Mouse (Mus musculus) limb, embryonic 10.5 days (tissue): ENCODE measurements at regions not wholly inside any gene's neighbourhood (a gene's known extent, or its start where the extent isn't known, plus 50 kb on each side); places are given as distances from the start of the nearest gene placed in this dataset.

ENCODE experiments used
- DNase-seq: peaks from one replicate; pipeline ENCODE4 v3.0.0-alpha.2; 2017; ENCODE audit warnings: low spot score
- H3K27ac ChIP-seq: fragments of 300-500 bp; sonication (generic); 2 replicates; pipeline ENCODE4 v1.5.1; 2016; ENCODE audit warnings: mild to moderate bottlenecking
- H3K27me3 ChIP-seq: fragments of 300-500 bp; sonication (generic); 2 replicates; pipeline ENCODE4 v1.6.1; 2016; ENCODE audit warnings: low read depth, mild to moderate bottlenecking; ENCODE audit not compliant: poor library complexity, severe bottlenecking
- H3K36me3 ChIP-seq: fragments of 300-500 bp; sonication (generic); 2 replicates; pipeline ENCODE4 v1.6.1; 2016; ENCODE audit warnings: mild to moderate bottlenecking, moderate library complexity
- H3K4me1 ChIP-seq: fragments of 300-500 bp; sonication (generic); 2 replicates; pipeline ENCODE4 v1.6.1; 2016
- H3K4me3 ChIP-seq: fragments of 300-500 bp; sonication (generic); 2 replicates; pipeline ENCODE4 v1.5.1; 2016; ENCODE audit warnings: mild to moderate bottlenecking, moderate library complexity
- H3K9me3 ChIP-seq: fragments of 300-500 bp; sonication (generic); replicated peaks from 2 replicates; pipeline ENCODE4 v1.6.1; 2016; ENCODE audit warnings: mild to moderate bottlenecking
- WGBS: fragments of 180-500 bp; shearing (Covaris S2); methylation state at CpG from one replicate; pipeline ENCODE4 v1.1.7; 2016; 5-methylcytosine and 5-hydroxymethylcytosine counted together

DNA sequence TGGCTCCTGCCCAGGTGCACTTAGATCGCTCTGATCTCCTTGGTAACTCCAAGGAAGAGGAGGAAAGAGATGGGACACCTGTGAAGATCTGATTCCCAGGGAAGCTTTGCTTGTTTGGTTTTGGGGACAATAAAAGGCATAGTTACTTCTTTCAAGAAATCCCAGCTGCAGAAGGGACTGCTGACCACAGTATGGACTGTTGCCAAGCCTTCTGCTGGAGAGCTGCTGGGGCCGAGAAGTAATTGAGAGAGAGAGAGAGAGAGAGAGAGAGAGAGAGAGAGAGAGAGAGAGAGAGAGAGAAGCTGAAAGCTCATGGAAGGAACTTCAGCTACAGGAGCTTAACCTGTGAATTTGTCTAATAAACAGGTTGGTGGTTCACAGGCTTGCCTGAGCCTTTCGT lies 276.9 kb upstream of the Mmadhc start:
- Histone ChIP-seq H3K4me3 (no peak overlapping the region), H3K9me3 (no peaks in the 10 kb centered on the region), H3K27me3 (no peaks in the 10 kb centered on the region), H3K4me1 (no peaks in the 10 kb centered on the region), H3K27ac (no peak overlapping the region), H3K36me3 (no peaks in the 10 kb centered on the region)
- DNase-seq, result no peak
- WGBS, result 81% methylated on average over 3 of the region's 3 CpGs

DNA sequence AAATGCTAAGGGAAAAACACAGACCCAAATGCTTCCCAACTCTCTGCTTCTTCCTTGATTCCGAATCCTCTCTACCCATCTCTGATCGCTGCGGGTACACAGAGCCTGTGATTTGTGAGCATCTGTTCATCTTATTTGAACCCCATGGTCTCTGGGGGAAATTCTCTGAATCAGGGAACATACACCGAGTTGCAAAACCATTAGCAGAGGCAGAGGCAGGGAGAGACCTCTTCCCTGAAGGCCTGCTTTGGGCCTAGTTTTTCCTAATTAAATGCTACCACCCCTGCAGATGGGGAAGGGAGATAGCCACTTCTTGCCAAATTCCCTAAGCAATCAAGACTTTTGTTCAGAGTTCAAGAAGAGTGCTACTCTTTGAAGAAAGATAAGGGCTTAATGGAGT lies 274.4 kb upstream of the Mmadhc start:
- no peaks in the 10 kb centered on the region for H3K9me3 ChIP-seq
- H3K4me3 ChIP-seq, result no peak overlapping the region
- H3K4me1 ChIP-seq, result no peaks in the 10 kb centered on the region
- WGBS, result 79% methylated on average over 4 of the region's 4 CpGs
- no peaks in the 10 kb centered on the region for H3K27me3 ChIP-seq
- no peaks in the 10 kb centered on the region for H3K36me3 ChIP-seq
- no peak overlapping the region for H3K27ac ChIP-seq
- no peak for DNase-seq

DNA sequence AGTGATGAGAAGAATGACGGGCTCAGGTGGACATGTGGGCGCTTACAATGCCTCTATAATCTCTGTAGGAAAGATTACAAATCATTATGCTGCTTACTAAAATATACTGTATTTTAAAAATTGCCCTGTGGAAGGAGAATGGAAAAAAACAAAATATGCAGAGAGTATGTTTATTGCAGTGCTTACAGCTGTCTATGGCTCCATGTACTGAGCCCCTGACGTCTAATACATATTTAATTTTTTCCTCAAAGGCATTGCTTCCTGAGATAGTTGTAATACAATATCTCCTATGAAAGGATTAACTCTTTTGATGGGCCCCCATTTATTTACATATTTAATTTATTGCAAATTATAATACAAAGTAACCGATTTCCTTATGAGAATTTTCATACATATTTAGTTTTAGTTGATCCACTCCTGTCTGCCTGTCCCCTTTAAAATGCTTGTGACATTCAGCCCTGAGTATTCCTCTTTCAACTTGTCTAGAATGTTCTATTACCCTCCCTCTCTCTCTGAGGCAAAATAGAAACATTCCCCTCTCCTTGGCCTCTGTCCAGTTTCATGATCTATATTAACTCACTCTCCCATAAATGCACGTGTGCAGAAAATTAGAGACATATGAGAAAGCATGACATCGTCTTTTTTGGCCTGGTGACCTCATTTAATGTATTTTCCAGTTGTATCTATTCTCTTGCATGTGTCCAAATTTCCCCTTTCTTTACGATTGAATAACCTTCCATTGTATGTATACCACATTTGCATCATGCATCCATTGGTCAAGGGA lies 273.1 kb upstream of the Mmadhc start:
- no peaks in the 10 kb centered on the region for H3K4me1 ChIP-seq
- H3K9me3 ChIP-seq, result no peaks in the 10 kb centered on the region
- H3K27me3 ChIP-seq, result no peaks in the 10 kb centered on the region
- no peak overlapping the region for H3K27ac ChIP-seq
- no peaks in the 10 kb centered on the region for H3K36me3 ChIP-seq
- 87% methylated on average over 7 of the region's 7 CpGs for WGBS
- no peak overlapping the region for H3K4me3 ChIP-seq
- no peak for DNase-seq

DNA sequence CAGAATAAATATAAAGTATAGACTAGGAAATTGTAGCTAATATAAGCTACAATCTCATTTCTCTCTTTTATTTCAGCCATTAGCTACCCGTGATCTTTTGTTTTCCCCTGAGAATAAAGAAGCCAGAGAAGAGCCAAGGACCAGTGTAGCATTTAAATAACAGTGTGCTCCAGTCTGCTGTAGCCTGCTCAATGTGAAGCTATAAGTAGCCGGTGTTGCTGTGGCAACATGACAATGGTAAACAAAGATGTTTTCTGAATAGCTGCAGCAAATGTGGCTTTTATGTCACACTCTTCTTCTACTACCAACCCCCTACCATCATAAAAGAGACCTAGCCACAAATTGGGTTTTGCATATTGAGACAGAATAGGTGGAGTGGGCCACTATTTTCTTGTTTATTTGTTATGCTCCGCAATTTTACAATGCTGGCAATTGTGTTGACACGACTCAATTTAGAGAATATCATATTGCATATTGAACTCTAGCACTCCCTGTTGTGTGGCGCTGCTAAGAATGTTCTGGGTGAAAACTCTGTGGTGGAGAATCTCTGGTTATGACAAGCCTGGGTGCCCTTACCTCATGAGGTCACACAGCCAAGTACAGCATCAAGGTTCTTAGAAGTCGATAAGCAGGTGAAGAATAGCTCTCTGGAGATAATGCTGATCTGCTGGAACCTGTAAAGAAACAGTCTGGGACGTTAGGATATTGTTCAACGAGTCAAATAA lies 272.3 kb upstream of the Mmadhc start:
- 87% methylated on average over 8 of the region's 8 CpGs for WGBS
- Histone ChIP-seq H3K27me3 (no peaks in the 10 kb centered on the region), H3K4me1 (no peaks in the 10 kb centered on the region), H3K9me3 (no peaks in the 10 kb centered on the region), H3K27ac (no peak overlapping the region), H3K4me3 (no peak overlapping the region), H3K36me3 (no peaks in the 10 kb centered on the region)
- DNase-seq, result no peak

DNA sequence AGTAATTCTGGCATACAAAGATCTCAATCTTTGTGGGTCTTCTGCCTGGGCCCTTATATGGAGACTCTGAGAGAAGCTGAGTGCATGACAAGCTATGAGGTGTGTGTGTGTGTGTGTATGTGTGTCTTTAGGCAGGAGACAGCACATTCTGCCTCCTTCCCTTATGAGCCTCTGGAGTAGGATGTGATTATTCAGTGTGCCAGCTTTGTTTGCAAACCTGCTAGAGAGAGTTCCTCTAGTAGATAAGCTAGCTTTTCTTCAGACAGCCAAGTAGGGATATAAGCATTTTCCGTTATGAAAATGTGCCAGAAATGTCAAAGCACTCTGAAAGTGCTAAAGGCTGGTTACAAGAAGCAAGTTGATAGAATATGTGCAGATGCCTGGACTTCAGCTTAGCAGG lies 270.9 kb upstream of the Mmadhc start:
- no peaks in the 10 kb centered on the region for H3K9me3 ChIP-seq
- no peaks in the 10 kb centered on the region for H3K36me3 ChIP-seq
- H3K27me3 ChIP-seq, result no peaks in the 10 kb centered on the region
- DNase-seq, result no peak
- WGBS, result 100% methylated on average over 1 of the region's 1 CpGs
- H3K27ac ChIP-seq, result no peak overlapping the region
- no peak overlapping the region for H3K4me3 ChIP-seq
- H3K4me1 ChIP-seq, result no peaks in the 10 kb centered on the region

DNA sequence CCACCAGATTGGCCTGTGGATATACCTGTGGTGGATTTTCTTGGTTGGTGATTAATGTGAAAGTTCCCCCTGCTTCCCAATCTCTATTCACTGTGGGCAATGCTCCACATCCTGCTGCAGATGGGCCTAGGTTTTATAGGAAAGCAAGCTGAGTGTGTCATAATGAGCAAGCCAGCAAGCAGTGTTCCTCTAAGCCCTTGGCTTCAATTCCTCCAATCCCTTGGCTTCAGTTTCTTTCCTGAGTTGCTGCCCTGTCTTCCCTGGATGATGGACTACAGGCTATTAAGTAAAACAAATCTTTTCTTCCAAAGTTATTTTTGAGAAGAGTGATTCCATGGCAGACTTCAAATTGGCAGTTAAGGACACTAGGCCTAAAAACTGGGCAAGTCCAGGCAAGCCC lies 257.4 kb upstream of the Mmadhc start:
- Histone ChIP-seq H3K27ac (no peak overlapping the region), H3K4me1 (0 out of 2 replicates have a peak, but pooled peaks cover 3% of the 10 kb centered on the region), H3K27me3 (no peaks in the 10 kb centered on the region), H3K36me3 (no peaks in the 10 kb centered on the region), H3K9me3 (no peaks in the 10 kb centered on the region), H3K4me3 (no peak overlapping the region)
- no peak for DNase-seq

DNA sequence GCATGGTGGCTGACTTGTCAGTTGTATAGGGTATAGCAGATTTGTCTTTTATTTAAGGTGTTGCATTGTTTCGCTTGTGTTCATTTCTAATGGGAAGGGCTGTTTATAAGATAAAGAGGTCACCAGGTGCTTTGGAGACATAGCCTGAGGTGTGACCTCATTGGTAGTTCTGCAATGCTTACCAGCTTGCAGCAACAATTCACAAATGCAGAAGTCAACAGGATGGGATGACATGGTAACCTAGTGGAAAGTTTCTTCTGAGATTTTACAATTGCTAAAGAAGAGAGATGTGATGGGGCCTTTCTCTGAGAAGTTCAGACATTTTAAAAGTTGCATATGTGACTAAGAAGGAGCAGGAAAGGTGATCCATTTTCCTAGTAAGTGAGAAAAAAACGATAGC lies 255.8 kb upstream of the Mmadhc start:
- no peak overlapping the region for H3K4me3 ChIP-seq
- H3K27me3 ChIP-seq, result no peaks in the 10 kb centered on the region
- H3K27ac ChIP-seq, result no peak overlapping the region
- 0 out of 2 replicates have a peak, but pooled peaks cover 3% of the 10 kb centered on the region for H3K4me1 ChIP-seq
- no peaks in the 10 kb centered on the region for H3K9me3 ChIP-seq
- H3K36me3 ChIP-seq, result no peaks in the 10 kb centered on the region
- WGBS, result 85% methylated on average over 2 of the region's 2 CpGs
- DNase-seq, result no peak

DNA sequence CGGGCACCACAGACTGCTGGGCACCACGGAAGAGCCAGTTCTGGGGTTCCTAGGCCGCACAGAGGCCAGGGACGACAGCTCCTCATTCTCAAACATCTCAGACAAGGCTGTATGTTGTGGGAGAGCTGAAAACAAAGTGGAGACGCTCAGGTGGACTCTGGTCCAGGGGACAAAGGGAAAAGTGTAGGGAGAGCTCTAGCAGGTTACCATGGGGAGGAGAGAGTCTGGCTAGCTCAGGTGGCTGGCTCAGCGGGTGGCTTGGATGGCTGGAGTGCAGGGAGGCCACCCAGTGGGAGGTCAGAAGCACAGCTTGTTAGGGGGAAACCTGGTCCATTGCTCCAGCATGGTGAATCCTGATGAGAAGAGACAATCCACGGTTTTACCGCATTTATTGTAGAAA lies 253.3 kb upstream of the Mmadhc start:
- Histone ChIP-seq H3K27ac (no peak overlapping the region; the same call in 1 of the 2 replicates), H3K36me3 (no peaks in the 10 kb centered on the region), H3K4me1 (0 out of 2 replicates have a peak, but pooled peaks cover 3% of the 10 kb centered on the region), H3K9me3 (no peaks in the 10 kb centered on the region), H3K4me3 (no peak overlapping the region), H3K27me3 (no peaks in the 10 kb centered on the region)
- DNase-seq, result no peak
- WGBS, result 86% methylated on average over 8 of the region's 8 CpGs

DNA sequence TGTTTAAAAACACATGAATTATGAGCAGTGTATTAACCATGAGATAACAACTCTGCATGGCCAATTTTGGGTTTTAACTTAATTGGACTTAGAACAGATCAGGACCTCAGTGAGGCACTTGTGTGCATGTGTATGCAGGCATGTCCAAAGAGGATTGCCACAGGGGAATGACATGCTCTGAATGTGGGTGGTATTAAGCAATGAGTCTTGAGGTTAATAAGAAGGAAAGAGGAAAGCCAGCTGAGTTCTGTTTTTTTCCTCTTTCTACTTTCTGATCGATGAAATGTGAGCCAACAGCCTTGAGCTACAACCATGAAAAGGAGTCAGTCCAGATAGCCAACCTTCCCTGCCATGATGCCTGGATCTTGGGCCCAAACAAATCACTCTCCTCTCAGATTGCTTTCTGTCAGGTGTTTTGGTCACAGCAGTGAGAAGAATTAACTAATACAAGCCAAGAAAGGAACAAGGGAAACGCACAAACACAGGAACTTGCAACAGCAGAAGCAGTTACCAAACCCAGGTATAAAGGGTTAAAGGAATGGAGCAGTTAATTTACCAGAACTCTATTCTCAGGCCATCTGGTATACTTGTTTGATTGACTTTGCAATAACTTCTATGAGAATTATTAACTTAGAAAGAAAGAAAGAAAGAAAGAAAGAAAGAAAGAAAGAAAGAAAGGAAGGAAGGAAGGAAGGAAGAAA lies 243.3 kb upstream of the Mmadhc start:
- H3K4me3 ChIP-seq, result no peak overlapping the region
- no peak overlapping the region for H3K27ac ChIP-seq
- H3K36me3 ChIP-seq, result no peaks in the 10 kb centered on the region
- no peak for DNase-seq
- no peaks in the 10 kb centered on the region for H3K27me3 ChIP-seq
- 85% methylated on average over 2 of the region's 2 CpGs for WGBS
- H3K4me1 ChIP-seq, result peaks cover 11% of the 10 kb centered on the region; the same call in 1 of the 2 replicates
- no peaks in the 10 kb centered on the region for H3K9me3 ChIP-seq

DNA sequence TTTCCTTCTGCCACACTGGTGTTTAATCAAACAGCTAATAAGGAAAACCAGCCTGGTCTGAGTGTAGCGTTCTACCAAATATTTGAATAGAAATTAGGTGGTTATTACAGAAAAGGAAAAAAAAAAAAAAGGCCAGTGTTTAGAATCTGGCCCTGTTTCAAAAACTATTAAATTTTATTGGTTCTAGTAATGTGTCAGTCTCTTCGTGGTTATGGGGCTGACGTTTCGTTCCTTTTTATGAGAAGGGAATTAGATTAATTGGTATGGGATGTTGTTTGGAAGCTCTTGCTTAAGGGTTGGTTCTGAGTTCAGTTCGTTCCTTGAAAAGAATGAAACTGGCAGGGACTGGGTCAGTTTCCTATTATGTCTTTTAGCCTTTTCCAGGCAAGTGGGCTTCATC lies 241.5 kb upstream of the Mmadhc start:
- H3K36me3 ChIP-seq, result no peaks in the 10 kb centered on the region
- DNase-seq, result no peak
- no peak overlapping the region for H3K27ac ChIP-seq
- WGBS, result 57% methylated on average over 5 of the region's 5 CpGs
- H3K27me3 ChIP-seq, result no peaks in the 10 kb centered on the region
- H3K9me3 ChIP-seq, result no peaks in the 10 kb centered on the region
- peaks cover 11% of the 10 kb centered on the region; the same call in 1 of the 2 replicates for H3K4me1 ChIP-seq
- H3K4me3 ChIP-seq, result no peak overlapping the region

DNA sequence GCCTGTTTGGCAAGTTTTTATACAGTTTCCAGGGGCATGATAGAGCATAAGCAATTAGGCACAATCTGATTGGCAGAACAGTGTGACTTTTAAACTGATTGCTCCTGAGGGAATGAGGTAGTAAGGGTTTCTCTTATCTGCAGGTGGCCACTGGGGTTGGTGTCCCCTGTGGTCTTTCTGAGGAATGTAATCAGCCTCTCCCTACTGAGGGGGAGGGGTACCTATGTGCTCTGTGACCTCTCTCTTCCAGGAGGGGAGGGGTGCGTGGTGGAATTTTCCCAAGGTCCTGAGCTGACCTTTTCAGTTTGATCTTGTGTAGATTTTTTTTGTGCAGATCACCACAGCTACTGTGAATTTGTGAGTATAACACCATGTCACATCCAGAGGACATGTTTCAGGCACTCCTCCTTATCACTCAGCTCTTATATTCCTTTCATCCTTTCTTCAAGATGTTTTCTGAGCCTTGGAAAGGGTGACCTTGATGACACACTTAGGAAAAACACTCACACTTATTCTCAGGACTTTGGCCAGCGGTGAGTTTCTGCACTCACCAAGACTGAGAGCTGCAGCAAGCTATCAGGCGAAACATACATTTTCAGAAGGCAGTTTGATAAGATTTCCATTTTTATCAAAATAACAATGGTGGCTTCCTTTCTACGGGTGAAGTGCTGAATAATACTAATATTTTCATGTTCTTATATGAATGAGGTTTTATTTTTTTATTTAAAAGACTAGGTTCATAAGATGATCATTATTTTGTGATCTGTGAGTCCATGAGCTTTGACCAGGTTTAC lies 238.7 kb upstream of the Mmadhc start:
- WGBS, result 86% methylated on average over 4 of the region's 4 CpGs
- Histone ChIP-seq H3K4me1 (peaks cover 11% of the 10 kb centered on the region; the same call in 1 of the 2 replicates), H3K4me3 (no peak overlapping the region), H3K36me3 (no peaks in the 10 kb centered on the region), H3K27me3 (no peaks in the 10 kb centered on the region), H3K9me3 (no peaks in the 10 kb centered on the region), H3K27ac (no peak overlapping the region)
- no peak for DNase-seq

DNA sequence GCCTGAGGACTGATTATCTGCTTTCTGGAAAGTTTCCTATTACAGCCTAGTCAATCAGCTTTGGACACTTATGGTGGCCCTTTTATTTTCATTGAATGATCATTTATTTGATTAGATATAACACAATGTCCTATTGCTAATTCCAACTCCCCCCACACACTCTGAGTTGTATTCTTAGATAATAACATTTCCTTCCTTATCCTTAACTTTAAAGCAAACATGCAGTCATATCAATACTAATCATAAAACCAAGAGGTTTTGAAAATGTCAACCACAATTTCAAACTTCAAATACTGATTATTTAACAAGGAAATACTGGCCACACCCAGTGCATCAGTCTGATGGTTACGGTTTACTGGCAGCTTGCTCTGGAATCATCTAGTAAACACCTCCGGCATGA lies 237.1 kb upstream of the Mmadhc start:
- Histone ChIP-seq H3K27ac (no peak overlapping the region), H3K36me3 (no peaks in the 10 kb centered on the region), H3K9me3 (no peaks in the 10 kb centered on the region), H3K4me1 (peaks cover 4% of the 10 kb centered on the region; the same call in 1 of the 2 replicates), H3K4me3 (no peak overlapping the region), H3K27me3 (no peaks in the 10 kb centered on the region)
- no peak for DNase-seq
- 91% methylated on average over 2 of the region's 2 CpGs for WGBS
